ENCODE assay signal across 8 mouse cellular contexts in genomic region chrX:71214441-71215112, GRCm38 (mm10). TPM values are rescaled to one million over a fixed set of nuclear protein-coding genes. Genes with fewer than 3 reads are reported as not detected.
DNase-seq lines count a peak whose midpoint lies in the region; ATAC-seq and TF ChIP-seq lines count a peak whose summit lies in the region.

No protein-coding gene starts in this region.

- no peaks in the 10 kb centered on the region for H3K4me1 ChIP-seq in hindbrain, postnatal 0 days (ENCODE audit: insufficient read depth, low read length)

- peak overlapping the region; percentile 49; the same call in 1 of the 2 replicates for H3K9ac ChIP-seq in hindbrain, postnatal 0 days (replicated peaks; ENCODE audit: low read length)

- TF ChIP-seq CTCF in gastrocnemius, adult 2 months (IDR thresholded peaks at IDR 0.05): no peak
- TF ChIP-seq CTCF in hindbrain, postnatal 0 days (IDR thresholded peaks at IDR 0.05; ENCODE audit: low read depth): no peak
- TF ChIP-seq CTCF in left cerebral cortex, adult 2 months (IDR thresholded peaks at IDR 0.05): no peak

- no peaks in the 10 kb centered on the region for H3K27me3 ChIP-seq in hindbrain, postnatal 0 days (ENCODE audit: insufficient read depth, low read length)

- no peaks in the 10 kb centered on the region for H3K36me3 ChIP-seq in hindbrain, postnatal 0 days (ENCODE audit: insufficient read depth, low read length)

- ATAC-seq in common myeloid progenitor, adult 5-6 weeks (replicated peaks; ENCODE audit: low read depth, poor library complexity, severe bottlenecking): peak; percentile 95
- peak; percentile 99 for ATAC-seq in hindbrain, postnatal 0 days
- peak; percentile 92 for ATAC-seq in megakaryocyte, adult 5-6 weeks (ENCODE audit: poor library complexity, severe bottlenecking)

- peak overlapping the region; percentile 85 for H3K27ac ChIP-seq in gastrocnemius, adult 2 months
- no peak overlapping the region for H3K27ac ChIP-seq in hindbrain, postnatal 0 days
- H3K27ac ChIP-seq in left cerebral cortex, adult 2 months: peak overlapping the region; percentile 53; the same call in 1 of the 2 replicates

- peak overlapping the region; percentile 82 for H3K4me3 ChIP-seq in gastrocnemius, adult 2 months
- peak overlapping the region; percentile 49 for H3K4me3 ChIP-seq in hindbrain, postnatal 0 days (ENCODE audit: low read length)
- H3K4me3 ChIP-seq in left cerebral cortex, adult 2 months: peak overlapping the region; percentile 61

- 30% methylated on average over 20 of the region's 20 CpGs for WGBS in hindbrain, postnatal 0 days

- H3K9me3 ChIP-seq in hindbrain, postnatal 0 days (ENCODE audit: low read length): no peaks in the 10 kb centered on the region

- DNase-seq in ZHBTc4 (ENCODE audit: low read depth, low spot score): peak; percentile 95
- DNase-seq in gastrocnemius, adult 2 months: peak; percentile 92
- DNase-seq in hindbrain, postnatal 0 days (ENCODE audit: low spot score): peak; percentile 89
- peak; percentile 61 to 76 for DNase-seq in left cerebral cortex, adult 2 months (ENCODE audit: extremely low spot score in 1 of 2, low spot score in 2 of 2)
- peak; percentile 59 for DNase-seq in right cerebral cortex, postnatal 14 days
- peak; percentile 69 to 88 for DNase-seq in urinary bladder, postnatal 36 days (ENCODE audit: low spot score in 2 of 2)

- intact Hi-C loops in gastrocnemius, adult 2 months (cut with DNase I): loop anchor here (5.0 kb wide), 1 partner anchor 162 kb away; the partner anchor contains the start of gene Mamld1
- intact Hi-C loops in left cerebral cortex, adult 2 months (cut with DNase I): loop anchor here (2.0 to 10.0 kb wide), 3 partner anchors 64 to 320 kb away; partner anchors contain the start of gene Mamld1

- peak overlapping the region; percentile 65 for H3K4me2 ChIP-seq in hindbrain, postnatal 0 days (ENCODE audit: low read depth, low read length)

RNA-seq across cellular contexts. Expression of gene Mtm1, which starts 4.0 kb away (rescaled TPM):
- 16.3 and 20.1 TPM in 2 replicates for total RNA-seq in common myeloid progenitor, adult 5-6 weeks (2017)
- 10 to 100 TPM; 12.9 to 13.9 TPM for total RNA-seq in gastrocnemius, adult 2 months (2021)
- total RNA-seq in hindbrain, postnatal 0 days (2014; rRNA removed): 3.6 and 7.1 TPM in 2 replicates
- polyA plus RNA-seq in hindbrain, postnatal 0 days (2015; fragmentation: Nextera tagmentation; extraction: Ambion mirVana): 4.0 and 4.8 TPM in 2 replicates
- 1 to 10 TPM; 6.0 to 7.8 TPM for total RNA-seq in left cerebral cortex, adult 2 months (2021)
- 22.5 and 31.5 TPM in 2 replicates for total RNA-seq in megakaryocyte, adult 5-6 weeks (2015)
- 55.2 and 59.7 TPM in 2 replicates for total RNA-seq in megakaryocyte, adult 5-6 weeks (2017)
